Mouse (Mus musculus) ovary, postnatal 36 days (tissue): ENCODE results near the gene Gm49321.

Experiments
- DNase-seq: peaks from one replicate; pipeline ENCODE4 v3.0.0; 2022; ENCODE audit warnings: low spot score, mixed read lengths

Gm49321 gene

GRCm38 (mm10) chr12:73949318-73950058 lies 12.0 kb downstream of the Gm49321 start:
- DNase-seq = peak; percentile 45

GRCm38 (mm10) chr12:73952879-73953278 lies 15.4 kb downstream of the Gm49321 start:
- DNase-seq = peak; percentile 43

GRCm38 (mm10) chr12:73953420-73954186 lies 16.1 kb downstream of the Gm49321 start:
- DNase-seq = no peak

- no peak for DNase-seq
Measured at GRCm38 (mm10) chr12:73954785-73955184, 17.3 kb downstream of the Gm49321 start.

- no peak for DNase-seq
Measured at GRCm38 (mm10) chr12:73957676-73958075, 20.2 kb downstream of the Gm49321 start.

- DNase-seq = no peak
Measured at GRCm38 (mm10) chr12:73958830-73959229, 21.4 kb downstream of the Gm49321 start.

GRCm38 (mm10) chr12:73964291-73965281 lies 27.1 kb downstream of the Gm49321 start, which contains the start of gene Snapc1:
Gene Snapc1, plus strand, starts transcription at chr12:73964481.
- peak; percentile 95 for DNase-seq

- DNase-seq = no peak
Measured at GRCm38 (mm10) chr12:73969142-73969541, 31.7 kb downstream of the Gm49321 start.

- no peak for DNase-seq
Measured at GRCm38 (mm10) chr12:73974584-73974983, 37.1 kb downstream of the Gm49321 start.

- DNase-seq = no peak
Measured at GRCm38 (mm10) chr12:73978144-73978543, 40.7 kb downstream of the Gm49321 start.

- DNase-seq = no peak
Measured at GRCm38 (mm10) chr12:73979667-73980066, 42.2 kb downstream of the Gm49321 start.

- peak; percentile 32 for DNase-seq
Measured at GRCm38 (mm10) chr12:73982533-73982932, 45.1 kb downstream of the Gm49321 start.

- no peak for DNase-seq
Measured at GRCm38 (mm10) chr12:73986299-73986698, 48.8 kb downstream of the Gm49321 start.

- DNase-seq = no peak
Measured at GRCm38 (mm10) chr12:73988393-73989008, 51.0 kb downstream of the Gm49321 start.

- DNase-seq = peak; percentile 27
Measured at GRCm38 (mm10) chr12:73989594-73989993, 52.1 kb downstream of the Gm49321 start.

GRCm38 (mm10) chr12:73996906-73997296 lies 59.4 kb downstream of the Gm49321 start:
- DNase-seq = no peak

- DNase-seq = no peak
Measured at GRCm38 (mm10) chr12:73997297-73998127, 60.1 kb downstream of the Gm49321 start, which contains the start of gene Syt16. Gene Syt16, plus strand, starts transcription at chr12:73997661.

GRCm38 (mm10) chr12:73998128-73998456 lies 60.6 kb downstream of the Gm49321 start:
- DNase-seq = no peak

- DNase-seq = no peak
Measured at GRCm38 (mm10) chr12:74002449-74002848, 65.0 kb downstream of the Gm49321 start.

- peak; percentile 23 for DNase-seq
Measured at GRCm38 (mm10) chr12:74009448-74009911, 72.0 kb downstream of the Gm49321 start.
